Mouse (Mus musculus): Measurements from ENCODE around the gene Mdm2. TPM values are rescaled to one million over a fixed set of nuclear protein-coding genes. Genes with fewer than 3 reads are reported as not detected.

Gene Mdm2
- total and polyA plus RNA-seq, 2 experiments = 18.2 to 24.6 TPM

DNA sequence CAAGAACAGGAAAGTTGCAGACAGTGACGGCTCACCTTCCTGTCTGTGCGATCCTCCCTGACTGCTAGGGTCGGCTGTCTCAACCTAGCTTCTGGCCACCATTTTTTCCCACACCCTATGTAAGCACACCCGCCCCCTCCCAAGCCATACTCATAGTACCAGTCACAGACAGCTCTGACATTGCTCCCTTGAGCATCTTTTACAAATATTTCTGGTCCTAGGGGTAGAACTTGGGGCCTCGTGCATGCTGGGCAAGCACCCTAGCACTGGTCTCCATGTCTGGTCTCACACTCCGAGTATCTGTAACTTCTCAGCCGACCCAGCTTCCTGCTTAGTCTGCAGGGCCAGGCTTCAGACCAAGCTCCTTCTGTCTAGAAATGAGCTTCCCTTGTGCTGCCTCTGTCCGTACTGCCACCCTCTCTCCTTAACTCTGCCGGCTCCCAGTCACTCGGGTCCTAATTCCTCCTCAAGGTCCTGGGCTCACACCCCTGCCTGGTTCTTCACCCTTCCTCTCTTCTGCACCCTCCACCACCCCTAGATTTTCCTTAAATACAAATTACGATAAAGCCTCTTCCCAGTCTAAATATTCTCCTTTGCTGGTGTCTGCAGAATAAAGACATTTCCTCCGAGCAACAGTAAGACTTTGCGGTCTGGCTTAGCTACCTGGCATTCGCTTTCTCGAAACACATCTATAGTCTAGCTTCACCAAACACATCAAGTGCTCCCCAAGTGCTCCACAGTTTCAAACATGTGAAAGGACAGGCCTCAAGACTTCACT, 31.3 kb upstream of the Mdm2 start:
- peaks cover 2% of the 10 kb centered on the region; the same call in 1 of the 2 replicates for H3K79me2 ChIP-seq (ENCODE audit: control insufficient read depth, insufficient read depth, low read length)
- H3K36me3 ChIP-seq (ENCODE audit: control insufficient read depth, insufficient read depth, low read length) = peaks cover 6% of the 10 kb centered on the region
- 87% methylated on average over 15 of the region's 15 CpGs for WGBS
- H3K4me3 ChIP-seq (ENCODE audit: insufficient read depth, low read depth, low read length) = no peak overlapping the region
- no peaks in the 10 kb centered on the region for H3K27me3 ChIP-seq (ENCODE audit: control insufficient read depth, insufficient read depth, low read length)
- no peak for TF ChIP-seq CTCF (IDR thresholded peaks at IDR 0.05; ENCODE audit: low read depth, low read length)
- peaks cover 3% of the 10 kb centered on the region for H3K4me1 ChIP-seq (ENCODE audit: control insufficient read depth, insufficient read depth, low read length)
- no peak overlapping the region for H3K27ac ChIP-seq (replicated peaks; ENCODE audit: insufficient read depth, low read depth, low read length)
- H3K9ac ChIP-seq (ENCODE audit: low read depth, low read length) = no peak overlapping the region
- no peak for DNase-seq (ENCODE audit: extremely low read depth, low read depth, low spot score)

DNA sequence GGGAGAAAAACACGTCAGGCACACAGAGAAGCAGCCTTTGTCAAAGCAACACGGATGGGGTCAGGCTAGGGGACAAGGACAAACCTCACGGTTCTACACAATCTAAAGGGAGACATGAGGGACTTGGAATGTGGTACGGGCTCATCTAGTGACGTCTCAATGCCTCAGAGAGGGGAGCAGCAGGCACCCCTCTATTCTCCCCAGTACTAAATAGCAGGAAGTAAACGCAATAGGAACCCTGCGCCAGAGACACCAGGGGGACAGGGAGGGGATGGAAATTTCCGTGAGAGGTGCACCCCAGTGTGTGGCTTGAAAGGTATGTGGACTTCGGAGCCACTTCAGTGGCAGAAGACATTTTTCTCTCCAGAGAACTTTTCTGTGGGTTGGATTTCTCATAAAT, 30.4 kb upstream of the Mdm2 start:
- Histone ChIP-seq H3K27ac (replicated peaks; ENCODE audit: insufficient read depth, low read depth, low read length) (no peak overlapping the region), H3K9ac (ENCODE audit: low read depth, low read length) (no peak overlapping the region), H3K4me1 (ENCODE audit: control insufficient read depth, insufficient read depth, low read length) (peaks cover 10% of the 10 kb centered on the region; the same call in 1 of the 2 replicates), H3K36me3 (ENCODE audit: control insufficient read depth, insufficient read depth, low read length) (peaks cover 6% of the 10 kb centered on the region), H3K79me2 (ENCODE audit: control insufficient read depth, insufficient read depth, low read length) (peaks cover 2% of the 10 kb centered on the region; the same call in 1 of the 2 replicates), H3K4me3 (ENCODE audit: insufficient read depth, low read depth, low read length) (no peak overlapping the region), H3K27me3 (ENCODE audit: control insufficient read depth, insufficient read depth, low read length) (no peaks in the 10 kb centered on the region)
- DNase-seq (ENCODE audit: extremely low read depth, low read depth, low spot score) = no peak
- 93% methylated on average over 9 of the region's 9 CpGs for WGBS
- TF ChIP-seq POLR2A (IDR thresholded peaks at IDR 0.05; ENCODE audit: extremely low read depth, insufficient read depth, low read length) (no peak), CTCF (IDR thresholded peaks at IDR 0.05; ENCODE audit: low read depth, low read length) (no peak)

DNA sequence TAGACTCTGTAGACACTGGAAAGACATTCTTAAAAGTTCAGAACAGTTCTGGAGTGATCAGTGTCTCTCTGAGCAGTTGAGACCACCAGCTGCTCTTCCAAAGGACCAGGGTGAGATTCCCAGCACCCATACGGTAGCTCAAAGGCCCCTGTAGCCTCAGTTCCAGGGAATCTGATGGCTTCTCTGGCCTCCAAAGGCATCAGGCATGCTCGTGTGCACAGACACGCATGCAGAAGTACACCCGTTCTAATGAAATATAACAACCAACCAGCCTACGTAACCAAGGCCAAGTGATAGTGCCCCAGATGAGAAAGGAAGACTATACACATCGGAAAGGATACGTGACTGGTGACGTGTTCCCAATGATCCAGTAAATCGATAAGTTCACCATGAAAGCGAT, 29.6 kb upstream of the Mdm2 start:
- H3K27me3 ChIP-seq (ENCODE audit: control insufficient read depth, insufficient read depth, low read length) = no peaks in the 10 kb centered on the region
- no peak overlapping the region for H3K9ac ChIP-seq (ENCODE audit: low read depth, low read length)
- peaks cover 2% of the 10 kb centered on the region; the same call in 1 of the 2 replicates for H3K79me2 ChIP-seq (ENCODE audit: control insufficient read depth, insufficient read depth, low read length)
- DNase-seq (ENCODE audit: extremely low read depth, low read depth, low spot score) = no peak
- no peak overlapping the region for H3K4me3 ChIP-seq (ENCODE audit: insufficient read depth, low read depth, low read length)
- TF ChIP-seq POLR2A (IDR thresholded peaks at IDR 0.05; ENCODE audit: extremely low read depth, insufficient read depth, low read length) (no peak), CTCF (IDR thresholded peaks at IDR 0.05; ENCODE audit: low read depth, low read length) (no peak)
- over 99% methylated on average over 10 of the region's 10 CpGs for WGBS
- H3K4me1 ChIP-seq (ENCODE audit: control insufficient read depth, insufficient read depth, low read length) = peaks cover 12% of the 10 kb centered on the region; the same call in 1 of the 2 replicates
- no peak overlapping the region for H3K27ac ChIP-seq (replicated peaks; ENCODE audit: insufficient read depth, low read depth, low read length)
- H3K36me3 ChIP-seq (ENCODE audit: control insufficient read depth, insufficient read depth, low read length) = peaks cover 6% of the 10 kb centered on the region

DNA sequence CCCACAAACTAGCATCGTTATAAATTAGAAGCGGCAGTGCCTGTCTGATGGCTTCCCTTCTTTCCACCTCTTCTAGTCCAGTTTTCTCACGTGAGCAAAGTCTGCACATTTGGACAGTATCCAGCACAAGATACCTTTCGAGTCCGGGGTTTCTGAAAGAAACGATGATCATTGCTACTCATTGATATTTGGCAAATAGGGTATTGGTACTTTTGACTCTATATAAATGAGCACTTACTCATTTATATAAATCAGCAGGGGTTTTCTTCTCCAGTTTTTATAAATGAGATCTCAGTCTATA, 29.0 kb upstream of the Mdm2 start:
- Histone ChIP-seq H3K79me2 (ENCODE audit: control insufficient read depth, insufficient read depth, low read length) (peaks cover 2% of the 10 kb centered on the region; the same call in 1 of the 2 replicates), H3K36me3 (ENCODE audit: control insufficient read depth, insufficient read depth, low read length) (peaks cover 6% of the 10 kb centered on the region), H3K9ac (ENCODE audit: low read depth, low read length) (no peak overlapping the region), H3K4me3 (ENCODE audit: insufficient read depth, low read depth, low read length) (no peak overlapping the region), H3K27me3 (ENCODE audit: control insufficient read depth, insufficient read depth, low read length) (no peaks in the 10 kb centered on the region), H3K27ac (replicated peaks; ENCODE audit: insufficient read depth, low read depth, low read length) (no peak overlapping the region), H3K4me1 (ENCODE audit: control insufficient read depth, insufficient read depth, low read length) (peaks cover 12% of the 10 kb centered on the region; the same call in 1 of the 2 replicates)
- no peak for DNase-seq (ENCODE audit: extremely low read depth, low read depth, low spot score)
- WGBS = 94% methylated on average over 6 of the region's 6 CpGs
- TF ChIP-seq POLR2A (IDR thresholded peaks at IDR 0.05; ENCODE audit: extremely low read depth, insufficient read depth, low read length) (no peak), CTCF (IDR thresholded peaks at IDR 0.05; ENCODE audit: low read depth, low read length) (no peak)

GRCm38 (mm10) chr10:117738928-117739647, 28.5 kb upstream of the Mdm2 start:
- no peak overlapping the region for H3K9ac ChIP-seq (ENCODE audit: low read depth, low read length)
- H3K36me3 ChIP-seq (ENCODE audit: control insufficient read depth, insufficient read depth, low read length) = peaks cover 6% of the 10 kb centered on the region
- 96% methylated on average over 15 of the region's 15 CpGs for WGBS
- H3K4me1 ChIP-seq (ENCODE audit: control insufficient read depth, insufficient read depth, low read length) = peaks cover 12% of the 10 kb centered on the region; the same call in 1 of the 2 replicates
- DNase-seq (ENCODE audit: extremely low read depth, low read depth, low spot score) = no peak
- TF ChIP-seq POLR2A (IDR thresholded peaks at IDR 0.05; ENCODE audit: extremely low read depth, insufficient read depth, low read length) = no peak
- no peak for TF ChIP-seq CTCF (IDR thresholded peaks at IDR 0.05; ENCODE audit: low read depth, low read length)
- no peaks in the 10 kb centered on the region for H3K27me3 ChIP-seq (ENCODE audit: control insufficient read depth, insufficient read depth, low read length)
- H3K27ac ChIP-seq (replicated peaks; ENCODE audit: insufficient read depth, low read depth, low read length) = no peak overlapping the region
- peaks cover 2% of the 10 kb centered on the region; the same call in 1 of the 2 replicates for H3K79me2 ChIP-seq (ENCODE audit: control insufficient read depth, insufficient read depth, low read length)
- H3K4me3 ChIP-seq (ENCODE audit: insufficient read depth, low read depth, low read length) = no peak overlapping the region
